Mouse (Mus musculus): ENCODE results near the gene Sidt2.

The Sidt2 gene

DNA sequence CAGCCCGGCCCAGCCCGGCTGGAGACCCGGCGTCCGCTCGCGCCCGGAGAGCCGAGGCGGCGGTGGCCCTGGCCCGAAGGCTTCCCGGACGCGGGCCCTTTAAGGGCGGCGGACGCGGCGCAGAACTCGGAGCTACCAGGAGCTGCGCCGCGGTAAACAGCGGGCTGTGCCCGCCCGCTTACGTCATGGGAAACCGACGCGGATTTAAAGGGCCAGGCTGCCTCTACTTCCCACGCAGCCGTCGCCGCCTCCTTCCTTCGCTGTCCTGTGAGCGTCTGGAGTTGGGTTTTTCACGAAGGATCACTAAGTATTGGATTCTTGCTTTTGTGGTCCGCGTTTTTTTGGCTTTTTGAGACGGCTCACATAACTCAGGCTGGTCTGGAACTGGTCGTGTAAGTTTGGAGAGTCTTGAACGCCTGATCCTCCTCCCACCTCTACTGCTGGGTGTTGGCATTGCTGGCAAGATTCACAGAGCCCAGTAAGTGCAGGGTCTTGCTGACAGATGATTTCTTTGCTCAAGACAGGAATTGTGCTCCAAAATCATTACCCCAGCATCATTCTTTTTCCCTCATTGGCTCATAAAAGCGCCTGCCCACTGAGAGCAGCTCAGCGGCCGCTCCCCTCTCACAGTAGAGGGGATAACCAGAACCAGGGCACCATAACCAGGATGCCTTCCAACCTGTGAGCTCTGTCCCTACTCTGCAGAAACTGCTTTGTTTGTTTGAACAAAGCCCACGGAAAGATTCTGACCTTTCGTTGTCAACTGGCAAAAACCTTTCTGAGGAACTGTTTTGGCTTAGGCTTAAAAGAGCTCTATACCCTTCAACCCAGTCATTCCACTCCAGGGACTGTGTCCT is at the start of gene Sidt2:
Sidt2 (minus strand) TSS at position 152 of the 857 bp plus-strand sequence.
- peak; percentile 75 to 85 for DNase-seq (ENCODE audit: low read depth in 2 of 2, low spot score in 2 of 2)

DNA sequence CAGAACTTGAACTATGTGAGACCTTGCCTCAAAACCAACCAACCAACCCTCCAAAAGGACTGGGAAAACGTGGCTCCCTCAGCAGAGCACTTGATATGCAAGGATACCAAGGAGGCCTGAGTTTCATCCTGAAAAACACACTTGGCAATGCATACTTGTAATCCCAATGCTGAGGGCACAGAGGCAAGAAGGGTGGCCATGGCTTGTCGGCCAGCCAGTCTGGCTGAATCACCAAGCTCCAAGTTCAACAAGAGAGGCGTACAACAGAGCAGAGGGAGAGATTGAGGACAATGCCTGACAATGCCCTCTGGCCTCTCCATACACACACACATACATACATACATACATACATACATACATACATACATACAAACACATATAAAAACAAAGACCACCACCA is 49.5 kb upstream of the Sidt2 start:
- DNase-seq (ENCODE audit: low read depth in 2 of 2, low spot score in 2 of 2) = no peak

DNA sequence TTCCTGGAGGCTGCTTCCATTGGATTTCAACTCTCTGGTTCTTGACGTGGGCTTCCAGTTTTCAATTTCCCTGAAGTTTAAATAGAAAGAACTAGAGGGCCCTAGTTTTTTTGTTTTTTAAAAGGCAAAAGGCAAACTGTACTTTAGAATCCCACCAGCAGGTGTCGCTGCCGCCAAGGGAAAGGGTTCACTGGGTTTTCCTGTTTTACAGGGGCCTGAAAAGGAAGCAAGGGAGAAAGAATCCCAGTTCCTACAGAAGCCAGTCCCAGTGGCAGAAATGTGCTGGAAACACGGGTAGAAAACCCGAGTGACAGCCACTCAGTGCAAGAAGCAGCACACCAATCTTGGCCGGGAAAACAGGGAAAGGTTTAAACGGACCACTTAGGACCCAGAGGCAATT is 48.7 kb upstream of the Sidt2 start:
- peak; percentile 66 to 73 for DNase-seq (ENCODE audit: low read depth in 2 of 2, low spot score in 2 of 2)

GRCm38 (mm10) chr9:45999009-45999408 is 44.0 kb upstream of the Sidt2 start:
- DNase-seq (ENCODE audit: low read depth in 2 of 2, low spot score in 2 of 2) = no peak

DNA sequence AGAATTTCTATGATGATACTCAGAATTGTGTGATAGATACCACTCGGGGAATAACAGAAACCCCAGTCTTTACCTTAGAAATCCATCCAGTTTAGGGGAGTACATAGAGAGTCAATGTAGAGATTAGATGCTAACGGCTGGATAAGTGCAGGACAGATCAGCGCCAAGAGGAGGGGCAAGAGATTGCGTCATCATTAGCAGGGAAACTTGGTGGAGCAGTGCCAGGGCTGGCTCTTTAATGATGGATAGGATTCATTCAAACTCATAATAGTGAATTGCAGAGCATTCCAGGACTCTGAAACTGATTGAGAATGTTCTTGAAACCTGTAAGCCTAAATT is 30.1 kb upstream of the Sidt2 start:
- no peak for DNase-seq (ENCODE audit: low read depth in 2 of 2, low spot score in 2 of 2)

- DNase-seq (ENCODE audit: low read depth in 2 of 2, low spot score in 2 of 2) = peak; percentile 79 to 86
Measured at GRCm38 (mm10) chr9:45984409-45985228, 29.6 kb upstream of the Sidt2 start.

DNA sequence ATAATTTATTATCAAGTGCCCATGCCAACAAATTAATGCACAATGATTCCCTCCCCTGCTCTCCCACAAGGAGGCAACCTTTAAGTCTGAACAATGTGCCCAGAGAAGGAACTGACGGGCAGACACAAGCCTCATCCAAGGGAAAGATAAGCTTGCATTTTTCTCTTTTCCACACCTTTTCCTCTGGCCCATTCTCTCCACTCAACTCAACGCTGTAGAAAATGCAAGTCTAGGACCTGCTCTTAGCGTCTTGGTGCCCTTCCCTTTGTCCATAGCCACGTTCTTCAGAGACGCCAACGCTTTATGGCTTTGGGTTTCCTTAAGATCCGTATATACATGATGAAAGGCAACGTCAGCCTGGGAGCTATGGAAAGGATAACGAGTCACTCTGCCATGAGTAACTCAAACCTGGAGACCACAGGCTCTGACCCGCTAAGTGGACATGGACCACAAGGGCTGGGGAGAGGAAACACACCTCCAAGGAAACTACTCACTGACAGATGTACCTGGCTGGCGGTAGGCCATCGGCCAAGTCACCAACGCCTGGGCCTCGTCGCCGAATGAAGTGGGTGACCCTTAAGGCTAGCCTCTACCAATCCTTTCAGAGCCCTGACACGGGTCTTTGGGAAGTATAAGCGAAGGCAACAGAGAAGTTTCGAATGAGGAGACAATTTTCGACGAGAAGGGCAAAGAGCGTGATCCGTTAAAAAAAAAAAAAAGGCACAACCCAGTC is 28.8 kb upstream of the Sidt2 start:
- peak in 1 of 2 experiments; percentile 14 for DNase-seq (ENCODE audit: low read depth in 2 of 2, low spot score in 2 of 2)

GRCm38 (mm10) chr9:45981331-45981730 is 26.3 kb upstream of the Sidt2 start:
- peak in 1 of 2 experiments; percentile 11 for DNase-seq (ENCODE audit: low read depth in 2 of 2, low spot score in 2 of 2)

- DNase-seq (ENCODE audit: low read depth in 2 of 2, low spot score in 2 of 2) = no peak
Measured at GRCm38 (mm10) chr9:45980611-45981010, 25.6 kb upstream of the Sidt2 start.

DNA sequence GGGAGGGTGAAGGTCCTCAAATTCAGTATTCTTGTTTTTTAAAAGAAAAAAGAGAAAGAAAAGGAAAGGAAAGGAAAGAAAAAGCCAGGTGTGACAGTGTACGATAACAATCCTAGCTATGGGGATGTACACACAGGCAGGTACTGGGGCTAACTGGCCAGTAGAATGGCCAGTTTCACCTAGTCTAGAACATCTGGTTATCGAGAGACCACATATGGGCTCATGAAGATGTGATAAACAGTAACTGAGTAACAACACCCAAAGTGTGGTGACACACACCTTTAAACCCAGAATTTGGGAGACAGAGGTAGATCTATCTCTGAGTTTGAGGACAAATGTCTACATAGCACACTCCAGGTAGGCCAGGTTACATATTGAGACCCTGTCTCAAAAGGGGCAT is 24.7 kb upstream of the Sidt2 start:
- DNase-seq (ENCODE audit: low read depth in 2 of 2, low spot score in 2 of 2) = no peak

- no peak for DNase-seq (ENCODE audit: low read depth in 2 of 2, low spot score in 2 of 2)
Measured at GRCm38 (mm10) chr9:45976884-45977283, 21.8 kb upstream of the Sidt2 start.

- DNase-seq (ENCODE audit: low read depth in 2 of 2, low spot score in 2 of 2) = no peak
Measured at GRCm38 (mm10) chr9:45963577-45963976, 8.5 kb upstream of the Sidt2 start.

DNA sequence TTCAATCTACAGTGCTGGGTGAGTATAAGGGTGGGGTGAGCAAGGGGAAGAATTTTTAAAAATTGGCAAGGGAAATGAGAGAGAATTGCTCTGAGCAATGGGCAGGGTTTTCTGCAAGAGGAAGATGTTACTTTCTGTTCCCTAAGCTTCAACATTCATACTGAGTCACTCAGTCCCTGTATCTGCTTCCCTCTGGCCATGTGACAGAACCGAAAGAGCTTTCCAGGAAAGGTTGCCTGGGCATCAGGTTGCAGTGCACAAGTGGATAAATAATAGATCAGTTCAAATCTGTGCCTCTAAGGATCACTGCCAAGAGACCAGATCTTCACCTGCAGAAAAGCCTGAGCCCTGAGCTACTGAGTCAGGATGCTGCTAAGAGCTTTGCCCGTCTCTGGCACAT is 6.8 kb upstream of the Sidt2 start:
- DNase-seq (ENCODE audit: low read depth in 2 of 2, low spot score in 2 of 2) = no peak

GRCm38 (mm10) chr9:45959661-45960060 is 4.6 kb upstream of the Sidt2 start:
- no peak for DNase-seq (ENCODE audit: low read depth in 2 of 2, low spot score in 2 of 2)

GRCm38 (mm10) chr9:45958851-45959250 is 3.8 kb upstream of the Sidt2 start:
- no peak for DNase-seq (ENCODE audit: low read depth in 2 of 2, low spot score in 2 of 2)

DNA sequence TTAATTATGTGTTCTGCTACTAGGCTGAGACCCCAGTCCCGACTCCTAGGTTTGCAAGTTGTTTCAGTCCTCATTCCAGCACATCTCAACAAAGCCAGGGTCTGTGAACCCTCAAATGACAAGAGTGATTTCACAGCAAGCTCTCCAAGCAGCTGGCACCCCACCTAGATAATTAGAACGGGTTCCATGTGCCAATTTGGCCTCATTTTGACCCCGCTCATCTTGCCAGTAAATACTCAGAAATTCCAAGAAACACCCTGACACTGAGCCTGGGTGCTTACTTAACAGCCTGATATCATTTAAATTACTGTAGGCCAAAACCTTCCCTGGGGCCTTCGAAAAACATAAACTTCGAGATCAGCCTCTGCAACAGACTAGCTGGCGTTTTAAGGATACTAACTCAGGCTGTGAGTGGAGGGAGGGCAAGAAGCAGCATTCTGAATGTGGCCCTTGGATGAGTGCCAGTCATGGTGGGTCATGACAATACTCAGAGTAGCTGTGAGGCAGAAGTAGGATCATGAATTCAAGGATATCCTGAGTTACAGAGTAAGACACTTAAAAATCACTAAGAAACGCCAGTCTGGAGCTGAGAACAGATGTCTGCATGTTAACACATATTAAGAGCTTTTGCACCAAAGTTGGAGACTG is 3.1 kb upstream of the Sidt2 start:
- no peak for DNase-seq (ENCODE audit: low read depth in 2 of 2, low spot score in 2 of 2)

GRCm38 (mm10) chr9:45954294-45955106 is 558 bp downstream of the Sidt2 start:
- peak; percentile 45 to 46 for DNase-seq (ENCODE audit: low read depth in 2 of 2, low spot score in 2 of 2)

DNA sequence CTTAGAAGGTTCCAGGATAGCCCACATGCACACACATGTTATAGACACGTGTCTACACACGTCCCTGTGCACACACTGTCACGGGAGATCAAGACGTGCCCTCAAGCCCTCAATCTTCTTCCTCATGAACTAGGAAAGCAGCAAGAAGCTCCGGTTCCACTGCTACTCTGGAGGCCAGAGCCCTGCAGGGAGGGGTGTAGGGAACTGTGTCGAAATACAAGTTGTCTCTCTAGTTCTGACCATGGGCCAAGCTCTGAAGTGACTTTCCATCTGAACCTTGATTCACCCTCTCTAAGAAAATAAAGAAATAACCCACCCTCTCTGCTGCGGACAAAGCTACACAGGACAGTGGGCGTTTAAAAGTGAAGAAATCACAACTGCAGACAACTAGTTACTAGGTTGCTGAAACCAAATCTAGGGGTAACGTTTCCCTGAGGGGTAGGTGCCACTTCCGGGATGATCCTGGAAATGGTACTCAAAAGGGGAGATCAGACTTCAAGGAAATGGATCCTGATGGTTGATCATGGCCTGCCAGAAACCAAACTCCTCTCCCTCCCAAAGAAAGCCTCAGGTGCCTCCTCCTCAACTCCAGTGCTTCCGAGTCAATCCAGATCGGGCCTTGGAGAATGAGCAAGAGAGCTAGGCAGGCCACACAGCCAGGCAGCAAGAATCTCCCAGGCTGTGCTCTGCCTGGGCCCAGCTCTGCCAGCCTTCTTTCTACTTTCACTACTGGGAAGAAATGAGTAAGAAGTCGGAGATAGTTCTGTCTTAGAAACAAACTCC is 1.4 kb downstream of the Sidt2 start:
- DNase-seq (ENCODE audit: low read depth in 2 of 2, low spot score in 2 of 2) = no peak

- DNase-seq (ENCODE audit: low read depth in 2 of 2, low spot score in 2 of 2) = no peak
Measured at GRCm38 (mm10) chr9:45952890-45953289, 2.2 kb downstream of the Sidt2 start.

Measured in CD8-positive naive resting alpha-beta T cell, adult 2 months (primary cell).